9 mouse cellular contexts compared by ENCODE assay signal in the genomic region with DNA sequence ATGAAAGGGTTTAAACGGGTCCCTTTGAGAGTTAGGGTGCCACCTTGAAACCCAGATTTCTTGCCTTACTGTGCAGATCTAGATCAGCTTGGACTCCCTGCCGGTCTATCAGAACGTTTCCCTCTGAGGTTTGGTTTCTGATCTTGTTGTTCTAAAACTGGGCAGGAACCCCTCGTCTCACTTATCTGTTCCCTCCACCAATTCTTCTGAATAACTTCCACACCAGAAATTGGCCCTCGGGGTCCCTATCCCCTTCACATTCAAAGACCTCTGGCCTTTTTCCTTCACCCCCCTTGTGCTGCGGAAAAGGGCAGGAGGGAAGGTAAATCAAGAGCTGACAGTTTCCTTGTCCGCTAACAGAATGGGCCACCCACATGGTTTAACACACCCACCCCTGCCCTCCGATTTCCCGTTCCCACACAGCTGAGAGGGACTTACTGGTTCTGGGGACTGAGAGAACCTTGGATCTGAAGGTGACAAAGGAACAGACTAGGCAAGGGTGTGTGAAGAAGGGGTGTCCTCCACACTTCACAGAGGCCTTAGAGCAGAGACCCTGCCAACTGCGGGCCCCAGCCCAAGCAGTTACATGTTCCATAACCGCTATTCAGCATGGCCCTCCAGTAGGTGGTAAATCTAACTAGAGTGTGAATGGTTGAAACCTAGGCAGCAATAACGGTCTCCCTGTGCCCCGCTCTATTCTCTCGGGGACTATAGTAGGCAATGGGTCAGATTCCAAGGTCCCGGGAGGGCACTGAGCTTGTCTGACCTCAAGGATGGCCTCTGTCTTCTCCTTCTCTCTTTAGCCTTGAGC. TPM values are rescaled to one million over a fixed set of nuclear protein-coding genes. Genes with fewer than 3 reads are reported as not detected.
DNase-seq lines count a peak whose midpoint lies in the region; ATAC-seq lines count a peak whose summit lies in the region.
"Had no signal": no experiment of that assay in that cellular context is flagged by ENCODE, and none has a peak within 500 bp of the region (broad histone marks: within the 10 kb centered on the region; RNA-seq: fewer than 3 reads in every experiment).

No protein-coding gene starts in this region.

- H3K4me2 ChIP-seq in intestine, embryonic 15.5 days (replicated peaks), result peak overlapping the region; percentile 98

- DNase-seq in adrenal gland, postnatal 10 days, result peak; percentile 57
- DNase-seq in adrenal gland, postnatal 4 days (ENCODE audit: low spot score in 2 of 2), result no peak
- no peak for DNase-seq in embryonic facial prominence, embryonic 10.5 days (ENCODE audit: low spot score)
- peak; percentile 21 for DNase-seq in lung, postnatal 36 days
- no peak for DNase-seq in thymus, postnatal 25 days
- DNase-seq in cerebellum, postnatal 25 days, result no peak

- peak overlapping the region; percentile 63 for H3K4me3 ChIP-seq in embryonic facial prominence, embryonic 10.5 days
- peak overlapping the region; percentile 50 for H3K4me3 ChIP-seq in intestine, embryonic 15.5 days (replicated peaks)

- peaks cover 84% of the 10 kb centered on the region for H3K27me3 ChIP-seq in embryonic facial prominence, embryonic 10.5 days (replicated peaks; ENCODE audit: low read depth, poor library complexity, severe bottlenecking)
- H3K27me3 ChIP-seq in intestine, embryonic 15.5 days (replicated peaks), result peaks cover 52% of the 10 kb centered on the region

- peaks cover 96% of the 10 kb centered on the region for H3K4me1 ChIP-seq in embryonic facial prominence, embryonic 10.5 days
- H3K4me1 ChIP-seq in intestine, embryonic 15.5 days (replicated peaks), result peaks cover 54% of the 10 kb centered on the region

- H3K9ac ChIP-seq in intestine, embryonic 15.5 days, result peak overlapping the region; percentile 21; the same call in 1 of the 2 replicates

- WGBS in embryonic facial prominence, embryonic 10.5 days, result 4% methylated on average over 15 of the region's 15 CpGs
- 21% methylated on average over 15 of the region's 15 CpGs for WGBS in intestine, embryonic 15.5 days

- H3K27ac ChIP-seq in embryonic facial prominence, embryonic 10.5 days (replicated peaks), result peak overlapping the region; percentile 83
- no peak overlapping the region for H3K27ac ChIP-seq in intestine, embryonic 15.5 days

- H3K9me3 ChIP-seq in embryonic facial prominence, embryonic 10.5 days, result no peaks in the 10 kb centered on the region
- H3K9me3 ChIP-seq in intestine, embryonic 15.5 days, result no peaks in the 10 kb centered on the region

- no peak for ATAC-seq in intestine, embryonic 15.5 days
- no peak for ATAC-seq in megakaryocyte-erythroid progenitor cell, adult 5-6 weeks (replicated peaks; ENCODE audit: low FRiP score, low TSS enrichment, poor library complexity, severe bottlenecking)

- H3K36me3 ChIP-seq in embryonic facial prominence, embryonic 10.5 days (replicated peaks), result no peaks in the 10 kb centered on the region
- H3K36me3 ChIP-seq in intestine, embryonic 15.5 days, result no peaks in the 10 kb centered on the region

RNA-seq across cellular contexts. Expression of a gene that starts 0.8 kb away (rescaled TPM):
- total RNA-seq in adrenal gland, postnatal 10 days (2021), result 10 to 100 TPM; 12.3 to 21.7 TPM
- total RNA-seq in adrenal gland, postnatal 4 days (2021), result 10 to 100 TPM in 1 of 2 experiments, 1 to 10 TPM in 1; 9.4 to 10.8 TPM
- 7.4 and 7.9 TPM in 2 replicates for polyA plus RNA-seq in embryonic facial prominence, embryonic 10.5 days (2016; fragmentation: Nextera tagmentation; extraction: Ambion mirVana)
- 5.0 TPM in 2 replicates for polyA plus RNA-seq in intestine, embryonic 15.5 days (2015; fragmentation: Nextera tagmentation; extraction: Ambion mirVana)
- total RNA-seq in megakaryocyte-erythroid progenitor cell, adult 5-6 weeks (2014; fragmentation: Nextera tagmentation), result not detected in 2 replicates
- 0.52 TPM in 1 of 2 replicates, not detected in the other for total RNA-seq in megakaryocyte-erythroid progenitor cell, adult 5-6 weeks (2017)

RNA-seq across cellular contexts. Expression of a gene that starts 6.4 kb away (rescaled TPM):
- not detected for total RNA-seq in adrenal gland, postnatal 10 days (2021)
- not detected for total RNA-seq in adrenal gland, postnatal 4 days (2021)
- polyA plus RNA-seq in embryonic facial prominence, embryonic 10.5 days (2016; fragmentation: Nextera tagmentation; extraction: Ambion mirVana), result not detected in 2 replicates
- polyA plus RNA-seq in intestine, embryonic 15.5 days (2015; fragmentation: Nextera tagmentation; extraction: Ambion mirVana), result not detected in 2 replicates
- total RNA-seq in megakaryocyte-erythroid progenitor cell, adult 5-6 weeks (2014; fragmentation: Nextera tagmentation), result not detected in 2 replicates
- total RNA-seq in megakaryocyte-erythroid progenitor cell, adult 5-6 weeks (2017), result not detected in 2 replicates
- total RNA-seq: layer of hippocampus, postnatal 14 days had no signal

RNA-seq across cellular contexts. Expression of a gene that starts 7.7 kb away (rescaled TPM):
- 10 to 100 TPM in 1 of 2 experiments, 1 to 10 TPM in 1; 7.9 to 10.1 TPM for total RNA-seq in adrenal gland, postnatal 10 days (2021)
- total RNA-seq in adrenal gland, postnatal 4 days (2021), result 10 to 100 TPM; 11.3 to 12.5 TPM
- 21.0 and 21.8 TPM in 2 replicates for polyA plus RNA-seq in embryonic facial prominence, embryonic 10.5 days (2016; fragmentation: Nextera tagmentation; extraction: Ambion mirVana)
- 16.4 and 16.7 TPM in 2 replicates for polyA plus RNA-seq in intestine, embryonic 15.5 days (2015; fragmentation: Nextera tagmentation; extraction: Ambion mirVana)
- total RNA-seq in megakaryocyte-erythroid progenitor cell, adult 5-6 weeks (2014; fragmentation: Nextera tagmentation), result 18.2 and 20.3 TPM in 2 replicates
- 14.9 and 15.2 TPM in 2 replicates for total RNA-seq in megakaryocyte-erythroid progenitor cell, adult 5-6 weeks (2017)

RNA-seq across cellular contexts. Expression of a gene that starts 9.7 kb away (rescaled TPM):
- total RNA-seq in adrenal gland, postnatal 10 days (2021), result not detected
- not detected for total RNA-seq in adrenal gland, postnatal 4 days (2021)
- polyA plus RNA-seq in embryonic facial prominence, embryonic 10.5 days (2016; fragmentation: Nextera tagmentation; extraction: Ambion mirVana), result 0.32 and 1.1 TPM in 2 replicates
- polyA plus RNA-seq in intestine, embryonic 15.5 days (2015; fragmentation: Nextera tagmentation; extraction: Ambion mirVana), result 0.23 and 0.34 TPM in 2 replicates
- total RNA-seq in megakaryocyte-erythroid progenitor cell, adult 5-6 weeks (2014; fragmentation: Nextera tagmentation), result not detected in 2 replicates
- not detected in 2 replicates for total RNA-seq in megakaryocyte-erythroid progenitor cell, adult 5-6 weeks (2017)
- total RNA-seq: layer of hippocampus, postnatal 14 days had no signal

RNA-seq across cellular contexts. Expression of a gene that starts 14.9 kb away (rescaled TPM):
- under 1 TPM; 0.45 to 0.51 TPM for total RNA-seq in adrenal gland, postnatal 10 days (2021)
- total RNA-seq in adrenal gland, postnatal 4 days (2021), result 1 to 10 TPM in 1 of 2 experiments, under 1 TPM in 1; 0.34 to 3.0 TPM
- polyA plus RNA-seq in embryonic facial prominence, embryonic 10.5 days (2016; fragmentation: Nextera tagmentation; extraction: Ambion mirVana), result 2.6 and 3.4 TPM in 2 replicates
- 12.2 and 12.7 TPM in 2 replicates for polyA plus RNA-seq in intestine, embryonic 15.5 days (2015; fragmentation: Nextera tagmentation; extraction: Ambion mirVana)
- not detected in 2 replicates for total RNA-seq in megakaryocyte-erythroid progenitor cell, adult 5-6 weeks (2014; fragmentation: Nextera tagmentation)
- not detected in 2 replicates for total RNA-seq in megakaryocyte-erythroid progenitor cell, adult 5-6 weeks (2017)

Comparison
In these comparisons a context has a peak if more than half of its experiments do, and no peak if none do; other contexts are left out.
1. DNase-seq: peak in adrenal gland, postnatal 10 days (single experiment) and lung, postnatal 36 days (single experiment); none in adrenal gland, postnatal 4 days (0 of 2), embryonic facial prominence, embryonic 10.5 days (single experiment), thymus, postnatal 25 days (single experiment) and cerebellum, postnatal 25 days (0 of 2).
2. RNA of a gene that starts 0.8 kb away (total RNA-seq): 12.3 to 21.7 TPM in adrenal gland, postnatal 10 days and 9.4 to 10.8 TPM in adrenal gland, postnatal 4 days; 0.52 TPM in megakaryocyte-erythroid progenitor cell, adult 5-6 weeks; every median in the first group is over 4 times any median in the second.